Mouse (Mus musculus): ENCODE measurements around the gene Selenon.

GRCm38 (mm10) chr4:134510396-134510795 is 41.6 kb downstream of the Selenon start:
- TF ChIP-seq POLR2A (IDR thresholded peaks at IDR 0.05; ENCODE audit: insufficient read depth, low read depth, low read length) (no peak), CTCF (IDR thresholded peaks at IDR 0.05; ENCODE audit: insufficient read depth, low read depth, low read length) (no peak)

Measured in olfactory bulb, adult 2 months (tissue).